Mouse (Mus musculus): ENCODE data around the gene Znhit1. TPM values are rescaled to one million over a fixed set of nuclear protein-coding genes. Genes with fewer than 3 reads are reported as not detected.
A peak's percentile ranks its signal among the peaks of the same experiment; 100 is the strongest.
"Not testable (repeated sequence)": the region's sequence is repeated elsewhere in the genome, so short reads cannot be mapped to it uniquely, and the experiment has no call there.

Gene Znhit1
- total RNA-seq, 2 experiments from 2014 or later: 61.2 to 79.6 TPM

DNA sequence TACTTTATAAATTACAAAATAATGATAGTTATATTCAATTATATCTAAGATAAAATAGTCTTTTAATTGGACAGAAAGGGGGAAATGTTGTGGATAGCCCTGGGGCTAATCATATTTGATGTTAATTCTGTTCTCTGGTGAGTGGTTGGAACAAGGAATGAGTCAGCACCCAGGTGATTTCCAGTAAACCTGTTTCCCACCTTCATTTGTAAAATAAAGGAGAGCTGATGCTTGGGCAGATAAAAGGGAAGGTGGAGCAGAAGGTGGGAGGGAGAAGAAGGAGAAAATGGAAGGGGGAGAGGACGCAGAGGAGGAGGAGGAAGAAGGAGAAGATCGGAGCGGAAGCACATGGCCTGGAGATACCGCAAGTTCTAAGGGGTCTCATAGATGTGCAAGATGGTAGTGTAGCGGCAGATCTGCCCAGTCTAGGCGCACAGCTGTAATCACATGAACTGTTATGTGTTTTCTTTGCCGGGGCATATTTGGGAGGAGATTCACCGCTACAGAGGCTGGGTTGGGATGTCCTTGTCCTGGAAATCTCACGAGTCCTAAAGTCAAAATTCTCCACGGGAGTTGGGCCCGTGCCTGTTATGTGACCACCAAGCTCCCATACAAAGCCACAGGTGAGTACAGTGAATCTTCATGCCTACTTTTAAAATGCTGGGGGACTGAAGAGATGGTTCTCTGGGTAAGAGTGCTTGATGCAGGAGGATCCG, 46.8 kb downstream of the Znhit1 start:
- no peak for TF ChIP-seq CTCF (IDR thresholded peaks at IDR 0.05)
- intact Hi-C loops (cut with DNase I): no loop called here
- DNase-seq: no peak
- Histone ChIP-seq H3K4me3 (no peak overlapping the region), H3K27ac (no peak overlapping the region)

GRCm38 (mm10) chr5:136940029-136940428, 47.8 kb downstream of the Znhit1 start:
- intact Hi-C loops (cut with DNase I); H3K4me3 ChIP-seq; DNase-seq; H3K27ac ChIP-seq: not testable (repeated sequence)

GRCm38 (mm10) chr5:136939284-136939683, 48.5 kb downstream of the Znhit1 start:
- DNase-seq: no peak
- H3K4me3 ChIP-seq: no peak overlapping the region
- peak; percentile 66 for TF ChIP-seq CTCF (IDR thresholded peaks at IDR 0.05)
- H3K27ac ChIP-seq: no peak overlapping the region
- intact Hi-C loops (cut with DNase I): no loop called here

DNA sequence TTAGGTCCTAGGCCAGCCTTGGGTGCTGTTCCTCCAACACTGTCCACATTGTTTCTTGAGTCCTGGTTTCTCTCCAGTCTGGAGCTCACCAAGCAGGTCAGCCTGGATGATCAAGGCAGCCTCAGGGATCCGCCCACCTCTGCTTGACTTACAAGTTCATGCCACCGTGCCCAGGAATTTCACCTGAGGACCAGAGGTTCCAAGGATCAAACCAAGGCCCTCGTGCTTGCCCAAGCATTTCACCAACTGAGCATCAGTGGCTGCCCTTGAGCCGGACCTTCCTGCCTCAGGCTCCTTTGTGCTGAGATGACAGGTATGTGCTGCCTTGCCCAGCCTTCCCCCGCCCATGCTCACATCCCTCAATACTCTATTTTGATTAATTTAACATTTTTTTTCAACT, 50.2 kb downstream of the Znhit1 start:
- Histone ChIP-seq H3K27ac (no peak overlapping the region), H3K4me3 (no peak overlapping the region)
- DNase-seq: no peak
- TF ChIP-seq CTCF (IDR thresholded peaks at IDR 0.05): no peak
- intact Hi-C loops (cut with DNase I): no loop called here

DNA sequence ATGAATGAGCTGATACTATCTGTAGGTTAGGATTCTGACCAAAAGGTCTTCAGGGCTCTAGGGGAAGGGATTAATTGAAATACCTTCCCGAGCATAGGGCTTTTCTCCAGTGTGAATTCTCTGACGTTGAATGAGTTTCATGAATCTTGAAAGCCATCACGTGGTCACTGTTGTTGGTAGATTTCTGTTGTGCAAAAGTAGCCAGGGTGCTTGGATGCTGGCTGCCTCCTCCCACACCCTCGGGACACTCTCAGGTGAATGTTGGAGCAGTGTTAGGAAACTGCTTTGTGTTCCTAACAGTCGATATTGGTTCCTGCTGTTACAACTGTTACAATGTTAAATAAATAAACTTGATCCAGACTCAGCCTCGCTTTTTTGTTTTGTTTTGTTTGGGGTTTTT, 51.1 kb downstream of the Znhit1 start:
- no peak for TF ChIP-seq CTCF (IDR thresholded peaks at IDR 0.05)
- no peak overlapping the region for H3K27ac ChIP-seq
- intact Hi-C loops (cut with DNase I): no loop called here
- no peak for DNase-seq
- H3K4me3 ChIP-seq: no peak overlapping the region

- peak; percentile 51 for TF ChIP-seq CTCF (IDR thresholded peaks at IDR 0.05)
- Histone ChIP-seq H3K27ac (no peak overlapping the region), H3K4me3 (no peak overlapping the region)
- intact Hi-C loops (cut with DNase I): no loop called here
- DNase-seq: no peak
Measured at GRCm38 (mm10) chr5:136935905-136936695, 51.7 kb downstream of the Znhit1 start.

- no peak for DNase-seq
- H3K27ac ChIP-seq: no peak overlapping the region
- intact Hi-C loops (cut with DNase I): no loop called here
- TF ChIP-seq CTCF (IDR thresholded peaks at IDR 0.05): no peak
- no peak overlapping the region for H3K4me3 ChIP-seq
Measured at GRCm38 (mm10) chr5:136933930-136934329, 53.9 kb downstream of the Znhit1 start.

DNA sequence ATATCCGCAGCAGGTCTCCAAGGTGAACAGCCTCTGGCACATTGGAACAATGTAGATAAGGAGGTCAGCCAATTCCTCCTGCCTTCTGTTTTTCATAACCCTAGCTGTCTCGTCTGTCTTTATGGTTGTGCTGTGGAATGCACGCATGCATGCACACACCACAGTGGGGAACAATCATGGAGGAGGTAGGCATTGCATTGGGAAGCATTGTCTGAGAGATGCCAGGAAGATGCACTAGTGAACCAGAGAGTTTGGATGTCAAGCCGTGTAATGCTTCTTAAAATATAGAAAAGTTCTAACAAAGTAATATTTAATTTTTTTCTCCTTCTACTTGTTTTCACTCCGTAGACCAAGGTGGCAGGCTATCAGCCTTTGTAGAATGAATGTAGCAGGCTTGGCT, 54.9 kb downstream of the Znhit1 start:
- intact Hi-C loops (cut with DNase I): no loop called here
- Histone ChIP-seq H3K4me3 (no peak overlapping the region), H3K27ac (no peak overlapping the region)
- TF ChIP-seq CTCF (IDR thresholded peaks at IDR 0.05): no peak
- DNase-seq: no peak

Small RNA genes lying within 50 kb of the gene (microRNA-seq; reads per million reads assigned to microRNA genes)
- 9.4 reads per million, percentile 6 among the genes with 10 or more reads in this experiment for gene Mir702

Other genes with a start within 250 kb of the Znhit1 start
- gene Col26a1, start 104.8 kb downstream of the Znhit1 start, total RNA-seq (2021): 1 to 10 TPM; 1.4 to 2.1 TPM
- gene Ift22, start 79.9 kb downstream of the Znhit1 start, total RNA-seq (2021): 1 to 10 TPM; 5.4 to 5.8 TPM
- 100 to 1,000 TPM; 179 to 181 TPM for gene Fis1, start 34.7 kb downstream of the Znhit1 start, total RNA-seq (2021)
- gene Cldn15, start 21.4 kb downstream of the Znhit1 start, total RNA-seq (2021): 1 to 10 TPM; 2.1 to 2.3 TPM
- 10 to 100 TPM; 15.2 to 20.6 TPM for gene Plod3, start 1.0 kb downstream of the Znhit1 start, total RNA-seq (2021)
- not detected for gene Vgf, start 38.4 kb upstream of the Znhit1 start, total RNA-seq (2021)
- gene Ap1s1, start 58.1 kb upstream of the Znhit1 start, total RNA-seq (2021): 10 to 100 TPM; 12.4 to 19.2 TPM
- 1 to 10 TPM; 2.5 to 2.8 TPM for gene Serpine1, start 84.2 kb upstream of the Znhit1 start, total RNA-seq (2021)
- gene Trim56, start 128.2 kb upstream of the Znhit1 start, total RNA-seq (2021): 1 to 10 TPM; 7.5 to 9.3 TPM
- gene Muc3, start 161.3 kb upstream of the Znhit1 start, total RNA-seq (2021): not detected
- gene Muc3a, start 224.4 kb upstream of the Znhit1 start, total RNA-seq (2021): under 1 TPM; 0.13 to 0.28 TPM